ENCODE assay signal across 7 mouse cellular contexts in genomic region chr17:75005281-75005684, GRCm38 (mm10). TPM values are rescaled to one million over a fixed set of nuclear protein-coding genes. Genes with fewer than 3 reads are reported as not detected.
DNase-seq lines count a peak whose midpoint lies in the region; ATAC-seq lines count a peak whose summit lies in the region.

Gene Ltbp1 (plus strand): TSS chr17:75005568.

- peak within 1 kb of the TSS; percentile 51; the same call in 1 of the 2 replicates for H3K27ac ChIP-seq in hindbrain, embryonic 14.5 days

- no peaks in the 10 kb centered on the region for H3K27me3 ChIP-seq in hindbrain, embryonic 14.5 days (ENCODE audit: control insufficient read depth, insufficient read depth, low read length)

- peak within 1 kb of the TSS; percentile 99 for H3K4me2 ChIP-seq in hindbrain, embryonic 14.5 days (replicated peaks)

- peaks cover 7% of the 10 kb centered on the region for H3K4me1 ChIP-seq in hindbrain, embryonic 14.5 days (replicated peaks; ENCODE audit: control insufficient read depth, insufficient read depth, low read length)

- H3K9me3 ChIP-seq in hindbrain, embryonic 14.5 days (ENCODE audit: control insufficient read depth, low read length): no peaks in the 10 kb centered on the region

- H3K4me3 ChIP-seq in hindbrain, embryonic 14.5 days (replicated peaks; ENCODE audit: low read length): peak within 1 kb of the TSS; percentile 76

- 0% methylated on average over 26 of the region's 27 CpGs for WGBS in hindbrain, embryonic 14.5 days

- H3K36me3 ChIP-seq in hindbrain, embryonic 14.5 days (replicated peaks; ENCODE audit: control insufficient read depth, insufficient read depth): no peaks in the 10 kb centered on the region

- ATAC-seq in hindbrain, embryonic 14.5 days (ENCODE audit: low FRiP score): peak; percentile 79
- ATAC-seq in megakaryocyte, adult 5-6 weeks (ENCODE audit: poor library complexity, severe bottlenecking): peak; percentile 38; the same call in 1 of the 2 replicates

- intact Hi-C loops in left cerebral cortex, postnatal 25 days (cut with DNase I): loop anchor here (1.0 to 10.0 kb wide), 3 partner anchors 82 to 270 kb away; no protein-coding TSS in a partner anchor

- peak; percentile 43 to 44 for DNase-seq in adrenal gland, adult 18-20 months (ENCODE audit: low spot score in 2 of 2)
- peak; percentile 55 for DNase-seq in c-Kit-positive CD71-positive TER-119-positive erythroid progenitor cells, embryonic 14.5 days (ENCODE audit: low spot score)
- peak; percentile 27 to 31 for DNase-seq in gastrocnemius, adult 8-10 months (ENCODE audit: low spot score in 2 of 2)
- DNase-seq in hindbrain, embryonic 14.5 days (ENCODE audit: low spot score): peak; percentile 76
- DNase-seq in left cerebral cortex, postnatal 25 days (ENCODE audit: low spot score in 2 of 2): peak; percentile 60 to 72
- peak; percentile 39 for DNase-seq in right cerebral cortex, postnatal 14 days

- peak within 1 kb of the TSS; percentile 69 for H3K9ac ChIP-seq in hindbrain, embryonic 14.5 days

RNA-seq across cellular contexts. Expression of gene Ltbp1, which starts in this region (rescaled TPM):
- 10 to 100 TPM; 13.9 to 15.2 TPM for total RNA-seq in adrenal gland, adult 18-20 months (2021)
- total RNA-seq in gastrocnemius, adult 8-10 months (2022): 1 to 10 TPM; 4.7 to 9.1 (median 6.5) TPM
- 2.6 TPM in 2 replicates for polyA plus RNA-seq in hindbrain, embryonic 14.5 days (2014; fragmentation: Nextera tagmentation; extraction: Ambion mirVana)
- 1 to 10 TPM; 8.9 to 9.1 TPM for total RNA-seq in left cerebral cortex, postnatal 25 days (2021)
- 0.07 and 0.67 TPM in 2 replicates for total RNA-seq in megakaryocyte, adult 5-6 weeks (2015)
- total RNA-seq in megakaryocyte, adult 5-6 weeks (2017): 0.12 and 0.48 TPM in 2 replicates

Comparison
In these comparisons a context has a peak if more than half of its experiments do, and no peak if none do; other contexts are left out.
1. Peak in every context shown above with its lines: DNase-seq, ATAC-seq, H3K4me3 ChIP-seq and H3K27ac ChIP-seq.
2. Peak in ATAC-seq in megakaryocyte, adult 5-6 weeks; RNA of the gene not detected or under 1 TPM.